Mouse (Mus musculus) right cerebral cortex, adult 18-20 months (tissue): ENCODE results near the gene Tbx19.
A peak's percentile ranks its signal among the peaks of the same experiment; 100 is the strongest.

Source experiments
- DNase-seq: peaks from one replicate; pipeline ENCODE4 v3.0.0; 2022; ENCODE audit warnings: mixed read lengths

The Tbx19 gene

DNA sequence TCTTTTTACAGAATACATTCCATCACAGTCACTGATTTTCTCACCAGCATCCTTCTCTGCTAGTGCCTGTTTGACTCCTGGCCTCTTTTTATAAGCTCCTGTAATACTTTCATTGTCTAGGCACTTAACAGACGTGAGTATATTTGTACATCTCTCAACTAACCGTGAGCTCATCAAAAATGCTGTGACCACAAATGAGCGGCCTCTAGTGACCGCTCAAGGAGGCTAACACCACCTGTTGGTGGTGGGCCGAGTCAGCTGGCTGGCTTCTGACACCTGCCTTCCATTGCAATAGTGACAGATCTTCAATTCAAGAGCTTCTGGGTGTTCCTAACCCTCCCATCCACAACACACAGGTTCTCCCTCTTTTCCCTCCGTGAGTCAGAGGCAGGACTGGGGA lies 22.8 kb upstream of the Tbx19 start:
- DNase-seq: no peak

DNA sequence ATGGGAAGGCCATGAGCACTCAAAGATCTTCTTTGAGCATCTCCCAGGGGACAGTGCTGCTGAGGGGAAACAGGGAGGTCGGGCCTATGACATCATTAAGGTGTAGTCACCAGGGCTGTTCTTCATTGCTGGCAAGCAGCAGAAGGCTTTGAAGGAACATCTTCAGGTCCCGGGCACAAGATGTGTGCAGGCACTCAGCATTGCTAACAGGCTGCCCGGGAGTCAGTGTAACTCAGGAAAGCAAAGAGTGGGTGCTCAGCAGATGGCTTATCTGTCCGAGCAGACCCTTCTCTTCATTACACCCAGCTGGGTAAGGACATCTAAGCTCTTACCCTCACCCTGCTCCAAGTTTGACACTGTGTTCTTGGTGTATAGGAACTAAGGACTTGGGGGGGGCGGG lies 18.7 kb upstream of the Tbx19 start:
- DNase-seq: no peak

GRCm38 (mm10) chr1:165178075-165178474 lies 17.5 kb upstream of the Tbx19 start:
- no peak for DNase-seq

GRCm38 (mm10) chr1:165174059-165174616 lies 13.6 kb upstream of the Tbx19 start:
- no peak for DNase-seq

DNA sequence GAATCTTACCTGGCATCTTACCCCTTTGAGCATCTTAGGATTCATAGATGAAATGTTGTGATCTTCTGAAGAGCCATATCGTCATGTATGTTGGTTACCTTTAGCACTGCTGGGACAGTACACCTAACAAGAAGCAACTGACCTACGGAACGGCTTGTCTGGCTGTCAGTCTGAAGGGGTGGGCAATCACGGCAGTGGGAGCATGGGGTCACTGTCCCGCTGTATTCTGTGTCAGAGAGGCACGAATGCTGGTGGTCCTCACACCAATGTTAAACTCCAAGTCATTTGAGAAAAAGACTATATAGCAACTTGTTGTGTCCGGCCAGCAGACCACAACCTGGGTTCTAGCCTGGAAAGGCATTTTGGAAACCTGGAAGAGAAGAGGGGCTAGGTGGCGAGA lies 10.7 kb upstream of the Tbx19 start:
- no peak for DNase-seq

GRCm38 (mm10) chr1:165170157-165170556 lies 9.6 kb upstream of the Tbx19 start:
- DNase-seq: no peak

DNA sequence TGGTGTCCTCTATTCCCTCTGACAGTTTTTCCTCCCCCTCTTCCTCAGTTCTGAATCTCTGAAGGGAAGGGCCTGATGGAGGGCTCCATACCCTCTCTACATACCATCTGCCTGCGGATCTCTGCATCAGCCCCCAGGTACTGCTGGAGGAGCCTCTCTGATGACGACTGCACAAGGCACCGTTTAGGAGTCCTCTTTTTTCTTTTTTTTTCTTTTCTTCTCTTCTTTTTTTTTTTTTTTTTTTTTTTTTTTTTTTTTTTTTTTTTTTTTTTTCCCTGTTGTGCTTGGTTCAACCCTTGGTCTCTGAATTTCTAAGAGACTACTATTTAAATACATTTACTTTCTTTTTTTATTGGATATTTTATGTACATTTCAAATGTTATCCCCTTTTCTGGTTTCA lies 8.9 kb upstream of the Tbx19 start:
- DNase-seq: no peak

DNA sequence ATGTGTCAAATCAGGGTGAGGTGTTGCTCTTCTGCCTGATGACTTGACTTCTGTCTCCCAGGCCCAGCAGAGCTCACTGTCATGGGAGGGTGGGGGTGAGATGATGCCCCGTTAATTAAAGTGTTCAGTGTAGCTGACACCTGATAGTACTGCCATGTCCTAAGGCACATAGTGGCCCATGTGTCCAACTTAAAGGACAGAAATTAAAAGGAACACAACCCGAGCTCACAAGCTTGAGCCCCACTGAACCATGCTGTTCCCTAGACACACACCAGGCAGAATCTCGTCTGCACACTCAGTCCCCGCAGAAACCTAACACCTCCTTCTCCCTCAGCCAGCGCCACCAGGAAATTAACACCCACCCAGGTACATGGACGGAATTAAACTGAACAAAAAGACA lies 4.3 kb upstream of the Tbx19 start:
- no peak for DNase-seq

GRCm38 (mm10) chr1:165158841-165159240 lies 1.7 kb downstream of the Tbx19 start:
- DNase-seq: no peak

- DNase-seq: no peak
Observed at GRCm38 (mm10) chr1:165154162-165154561, 6.4 kb downstream of the Tbx19 start.

DNA sequence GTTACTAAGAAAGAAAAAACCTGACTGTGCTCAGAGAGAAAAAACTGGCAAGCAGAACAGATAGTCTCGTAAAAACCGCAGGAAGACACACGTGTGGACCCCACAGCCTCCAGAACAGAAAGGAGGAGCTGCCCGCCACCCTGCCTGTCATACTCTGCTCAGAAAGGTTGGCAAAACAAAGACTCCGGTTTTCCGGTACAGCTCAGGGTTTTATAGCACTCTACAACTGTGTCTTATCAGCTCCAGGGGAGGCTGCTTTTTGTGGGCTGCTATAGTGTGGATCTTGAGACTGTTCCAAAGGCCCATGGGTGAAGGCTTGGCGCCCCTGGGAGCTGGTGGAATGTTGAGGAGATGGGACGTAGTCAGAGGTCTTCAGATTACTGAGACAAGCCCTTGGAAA lies 9.4 kb downstream of the Tbx19 start:
- DNase-seq: no peak

- DNase-seq: no peak
Observed at GRCm38 (mm10) chr1:165142343-165142916, 18.1 kb downstream of the Tbx19 start.

GRCm38 (mm10) chr1:165140227-165140626 lies 20.3 kb downstream of the Tbx19 start:
- DNase-seq: no peak

- no peak for DNase-seq
Observed at GRCm38 (mm10) chr1:165133858-165134257, 26.7 kb downstream of the Tbx19 start.

GRCm38 (mm10) chr1:165133279-165133678 lies 27.3 kb downstream of the Tbx19 start:
- no peak for DNase-seq

- DNase-seq: peak; percentile 81
Observed at GRCm38 (mm10) chr1:165132187-165132877, 28.2 kb downstream of the Tbx19 start.

DNA sequence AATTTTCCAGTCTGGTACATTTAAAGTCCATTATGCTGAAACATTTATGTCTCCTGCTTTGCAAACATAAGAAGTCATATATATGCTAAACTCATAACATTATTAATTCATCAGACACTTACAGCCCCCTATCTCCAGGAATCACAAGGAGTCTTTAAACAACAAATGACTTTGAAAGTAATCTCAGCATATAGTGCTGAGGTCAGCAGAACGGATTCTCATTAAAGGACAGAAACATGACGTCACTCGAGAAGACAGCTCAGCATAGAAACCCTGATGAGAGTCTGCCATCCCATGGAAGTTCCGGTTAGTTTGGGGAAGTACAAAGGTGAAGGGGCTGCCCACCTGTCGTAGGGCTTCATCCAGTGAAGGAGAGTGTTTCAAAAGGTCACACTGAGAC lies 31.0 kb downstream of the Tbx19 start:
- DNase-seq: no peak

GRCm38 (mm10) chr1:165121096-165121495 lies 39.5 kb downstream of the Tbx19 start:
- no peak for DNase-seq

DNA sequence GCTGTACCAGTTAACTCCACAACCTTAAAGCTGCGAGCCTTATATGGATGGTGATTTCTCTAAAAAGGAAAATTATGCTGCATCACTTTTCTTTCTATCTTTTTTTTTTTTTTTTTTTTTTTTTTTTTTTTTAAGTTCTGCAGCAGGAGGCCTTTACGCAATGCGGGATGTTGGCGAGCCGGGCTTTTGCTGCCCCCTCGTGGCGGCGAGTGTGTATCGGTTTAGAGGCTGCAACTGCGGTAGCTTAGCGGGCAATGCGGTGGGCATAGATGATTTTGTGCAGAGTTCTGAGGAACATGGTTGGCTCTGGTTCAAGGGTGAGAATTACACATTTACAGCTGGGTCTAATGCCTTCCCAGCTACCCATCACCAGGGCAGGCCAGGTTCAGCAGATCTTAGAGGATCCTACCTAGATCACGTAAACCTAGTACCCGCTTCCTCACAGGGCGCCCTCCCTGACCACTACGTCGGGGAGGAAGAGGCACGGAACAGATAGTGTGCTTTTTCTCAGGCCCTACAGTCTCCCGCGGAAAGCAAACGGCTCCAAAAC lies 40.1 kb downstream of the Tbx19 start:
- DNase-seq: peak; percentile 87

- peak; percentile 16 for DNase-seq
Observed at GRCm38 (mm10) chr1:165119760-165120159, 40.8 kb downstream of the Tbx19 start.

- DNase-seq: no peak
Observed at GRCm38 (mm10) chr1:165119011-165119726, 41.4 kb downstream of the Tbx19 start.

- peak; percentile 49 for DNase-seq
Observed at GRCm38 (mm10) chr1:165114460-165115175, 46.0 kb downstream of the Tbx19 start.

GRCm38 (mm10) chr1:165113700-165114099 lies 46.9 kb downstream of the Tbx19 start:
- DNase-seq: no peak
